Mouse (Mus musculus): ENCODE data around the gene Idh2.

DNA sequence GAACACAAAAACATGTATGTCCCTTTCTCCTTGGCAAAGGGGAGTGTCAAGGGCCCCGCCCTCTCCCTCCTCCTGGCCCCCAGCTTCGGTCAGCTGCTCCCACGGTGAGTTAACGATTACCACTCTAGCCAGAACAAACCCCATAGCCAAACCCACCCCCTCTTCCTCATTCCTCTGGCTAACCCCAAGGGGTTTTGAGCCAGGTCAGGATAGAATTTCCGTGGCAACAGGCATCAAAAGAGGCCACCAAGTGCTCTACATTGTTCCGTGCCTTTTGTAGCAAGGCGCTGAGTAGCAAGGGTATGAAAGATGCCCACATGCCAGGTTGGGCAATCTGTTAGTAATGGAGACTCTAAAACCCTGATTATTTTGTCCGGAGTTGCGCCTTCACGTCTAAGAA is 1.2 kb downstream of the Idh2 start:
- no peak for TF ChIP-seq GATA1 (IDR thresholded peaks at IDR 0.05; ENCODE audit: low read length)
- TF ChIP-seq TAL1 (IDR thresholded peaks at IDR 0.05; ENCODE audit: low read length), result no peak
